Mouse (Mus musculus): Measurements from ENCODE around the gene Adgrv1. TPM values are rescaled to one million over a fixed set of nuclear protein-coding genes. Genes with fewer than 3 reads are reported as not detected.
"Not testable (repeated sequence)": the region's sequence is repeated elsewhere in the genome, so short reads cannot be mapped to it uniquely, and the experiment has no call there.

The Adgrv1 gene
- polyA plus RNA-seq, 1 experiment from 2014 or later, result 1.4 TPM

GRCm38 (mm10) chr13:81630566-81630965 lies 2.4 kb downstream of the Adgrv1 start:
- no peak overlapping the region for H3K4me3 ChIP-seq (ENCODE audit: low read depth, low read length)
- no peaks in the 10 kb centered on the region for H3K27me3 ChIP-seq (ENCODE audit: control insufficient read depth, insufficient read depth, low read length)
- H3K9me3 ChIP-seq (ENCODE audit: control insufficient read depth, low read length), result no peaks in the 10 kb centered on the region
- H3K9ac ChIP-seq (ENCODE audit: low read length), result no peak overlapping the region
- peaks cover 4% of the 10 kb centered on the region; the same call in 1 of the 2 replicates for H3K4me1 ChIP-seq (replicated peaks; ENCODE audit: control insufficient read depth, insufficient read depth)
- DNase-seq (ENCODE audit: low spot score) (no peak), ATAC-seq (ENCODE audit: low FRiP score, low TSS enrichment) (no peak)
- no peaks in the 10 kb centered on the region for H3K36me3 ChIP-seq (ENCODE audit: control insufficient read depth, insufficient read depth, low read length)
- TF ChIP-seq EP300 (optimal IDR thresholded peaks at IDR 0.05), result no peak
- no peak for TF ChIP-seq CTCF (IDR thresholded peaks at IDR 0.05; ENCODE audit: low read depth)
- H3K27ac ChIP-seq (replicated peaks), result no peak overlapping the region
- 60% methylated on average over 5 of the region's 5 CpGs for WGBS
- H3K4me2 ChIP-seq (replicated peaks; ENCODE audit: low read depth), result no peak overlapping the region

- no peaks in the 10 kb centered on the region for H3K27me3 ChIP-seq (ENCODE audit: control insufficient read depth, insufficient read depth, low read length)
- no peak overlapping the region for H3K9ac ChIP-seq (ENCODE audit: low read length)
- no peak overlapping the region for H3K4me3 ChIP-seq (ENCODE audit: low read depth, low read length)
- TF ChIP-seq EP300 (optimal IDR thresholded peaks at IDR 0.05) (no peak), CTCF (IDR thresholded peaks at IDR 0.05; ENCODE audit: low read depth) (no peak)
- 56% methylated on average over 3 of the region's 3 CpGs for WGBS
- H3K4me1 ChIP-seq (replicated peaks; ENCODE audit: control insufficient read depth, insufficient read depth), result peaks cover 4% of the 10 kb centered on the region; the same call in 1 of the 2 replicates
- DNase-seq (ENCODE audit: low spot score) (no peak), ATAC-seq (ENCODE audit: low FRiP score, low TSS enrichment) (no peak)
- no peak overlapping the region for H3K4me2 ChIP-seq (replicated peaks; ENCODE audit: low read depth)
- H3K27ac ChIP-seq (replicated peaks), result no peak overlapping the region
- H3K9me3 ChIP-seq (ENCODE audit: control insufficient read depth, low read length), result no peaks in the 10 kb centered on the region
- H3K36me3 ChIP-seq (ENCODE audit: control insufficient read depth, insufficient read depth, low read length), result no peaks in the 10 kb centered on the region
Measured at GRCm38 (mm10) chr13:81629395-81629794, 3.6 kb downstream of the Adgrv1 start.

DNA sequence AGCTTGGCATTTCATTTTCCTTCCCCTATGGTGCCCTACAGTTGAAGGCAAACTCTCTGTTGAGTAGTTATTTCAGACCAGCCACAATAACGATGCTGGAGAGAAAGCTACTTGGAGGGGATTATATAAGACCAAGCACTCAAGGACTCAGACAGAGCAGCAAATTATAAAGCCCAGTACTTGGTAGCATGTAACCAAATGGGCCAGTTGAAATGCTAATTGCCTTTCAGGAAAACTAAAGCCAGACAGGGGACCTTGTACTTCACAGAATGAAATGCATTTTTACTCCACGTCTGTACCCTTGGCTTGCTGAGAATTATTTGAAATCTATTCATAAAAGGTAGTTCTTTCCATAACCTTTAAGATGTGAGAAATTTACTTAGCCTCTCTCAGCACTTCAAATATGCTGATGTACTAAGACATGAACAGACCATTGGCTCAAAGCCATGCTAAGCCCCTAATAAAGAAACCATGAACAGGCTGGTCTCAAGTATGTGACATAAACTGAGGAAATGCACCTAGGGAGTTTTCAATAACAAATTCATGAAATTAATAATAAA lies 4.2 kb downstream of the Adgrv1 start:
- Histone ChIP-seq H3K36me3 (ENCODE audit: control insufficient read depth, insufficient read depth, low read length) (no peaks in the 10 kb centered on the region), H3K4me3 (ENCODE audit: low read depth, low read length) (no peak overlapping the region), H3K4me2 (replicated peaks; ENCODE audit: low read depth) (no peak overlapping the region)

DNA sequence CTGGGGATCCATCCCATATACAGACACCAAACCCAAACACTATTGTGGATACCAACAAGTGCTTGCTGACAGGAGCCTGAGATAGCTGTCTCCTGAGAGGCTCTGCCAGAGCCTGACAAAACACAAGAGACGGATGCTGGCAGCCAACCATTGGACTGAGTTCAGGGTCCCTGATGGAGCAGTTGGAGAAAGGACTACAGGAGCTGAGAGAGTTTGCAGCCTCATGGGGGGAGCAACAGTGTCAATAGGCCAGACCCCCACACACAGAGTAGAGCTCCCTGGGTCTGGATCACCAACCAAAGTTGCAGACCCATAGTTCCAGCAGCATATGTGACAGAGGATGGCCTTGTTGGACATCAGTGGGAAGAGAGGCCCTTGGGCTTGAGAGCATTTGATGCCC lies 5.1 kb downstream of the Adgrv1 start:
- not testable (repeated sequence) for H3K4me3 ChIP-seq (ENCODE audit: low read depth, low read length); DNase-seq (ENCODE audit: low spot score); H3K27ac ChIP-seq (replicated peaks); H3K9me3 ChIP-seq (ENCODE audit: control insufficient read depth, low read length); H3K4me1 ChIP-seq (replicated peaks; ENCODE audit: control insufficient read depth, insufficient read depth); H3K9ac ChIP-seq (ENCODE audit: low read length); H3K4me2 ChIP-seq (replicated peaks; ENCODE audit: low read depth); H3K27me3 ChIP-seq (ENCODE audit: control insufficient read depth, insufficient read depth, low read length); H3K36me3 ChIP-seq (ENCODE audit: control insufficient read depth, insufficient read depth, low read length); ATAC-seq (ENCODE audit: low FRiP score, low TSS enrichment)
- 55% methylated on average over 1 of the region's 1 CpGs for WGBS

More for the DNA sequence above, 4.2 kb downstream of the Adgrv1 start:
- no peak for DNase-seq (ENCODE audit: low spot score)
- Histone ChIP-seq H3K27ac (replicated peaks) (no peak overlapping the region), H3K9me3 (ENCODE audit: control insufficient read depth, low read length) (no peaks in the 10 kb centered on the region), H3K4me1 (replicated peaks; ENCODE audit: control insufficient read depth, insufficient read depth) (peaks cover 4% of the 10 kb centered on the region; the same call in 1 of the 2 replicates), H3K9ac (ENCODE audit: low read length) (no peak overlapping the region), H3K27me3 (ENCODE audit: control insufficient read depth, insufficient read depth, low read length) (no peaks in the 10 kb centered on the region)
- 58% methylated on average over 2 of the region's 2 CpGs for whole genome bisulfite sequencing
- no peak for ATAC-seq (ENCODE audit: low FRiP score, low TSS enrichment)
- TF ChIP-seq EP300 (optimal IDR thresholded peaks at IDR 0.05) (no peak), CTCF (IDR thresholded peaks at IDR 0.05; ENCODE audit: low read depth) (no peak)

- no peak for ATAC-seq (ENCODE audit: low FRiP score, low TSS enrichment)
- WGBS, result 82% methylated on average over 4 of the region's 4 CpGs
- no peak overlapping the region for H3K4me2 ChIP-seq (replicated peaks; ENCODE audit: low read depth)
- no peak for DNase-seq (ENCODE audit: low spot score)
- no peak overlapping the region for H3K9ac ChIP-seq (ENCODE audit: low read length)
- H3K4me3 ChIP-seq (ENCODE audit: low read depth, low read length), result no peak overlapping the region
- no peaks in the 10 kb centered on the region for H3K27me3 ChIP-seq (ENCODE audit: control insufficient read depth, insufficient read depth, low read length)
- H3K27ac ChIP-seq (replicated peaks), result no peak overlapping the region
- no peaks in the 10 kb centered on the region for H3K9me3 ChIP-seq (ENCODE audit: control insufficient read depth, low read length)
- no peaks in the 10 kb centered on the region for H3K4me1 ChIP-seq (replicated peaks; ENCODE audit: control insufficient read depth, insufficient read depth)
- no peaks in the 10 kb centered on the region for H3K36me3 ChIP-seq (ENCODE audit: control insufficient read depth, insufficient read depth, low read length)
- TF ChIP-seq CTCF (IDR thresholded peaks at IDR 0.05; ENCODE audit: low read depth) (peak; percentile 30), EP300 (optimal IDR thresholded peaks at IDR 0.05) (no peak)
Measured at GRCm38 (mm10) chr13:81610349-81610748, 22.6 kb downstream of the Adgrv1 start.

DNA sequence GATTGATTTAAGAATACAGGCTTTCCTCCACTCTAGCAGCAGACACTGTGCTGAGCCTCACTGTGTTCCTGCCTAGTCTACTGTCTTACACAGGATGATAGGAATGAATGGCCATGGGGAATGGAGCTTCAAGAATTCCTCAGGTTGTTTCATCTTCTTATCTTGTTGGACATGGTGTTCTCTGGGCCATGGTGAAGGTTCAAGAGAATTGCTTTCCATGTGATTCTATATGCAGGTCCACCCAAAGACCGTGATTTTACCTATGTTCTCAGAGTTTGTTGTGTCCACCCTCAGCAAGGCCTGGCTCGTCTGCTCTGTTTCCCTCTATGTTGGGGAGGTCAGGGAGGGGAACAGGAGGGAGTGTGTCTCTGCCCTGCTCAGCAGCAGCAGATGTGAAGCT lies 26.0 kb downstream of the Adgrv1 start:
- 68% methylated on average over 2 of the region's 2 CpGs for WGBS
- no peaks in the 10 kb centered on the region for H3K4me1 ChIP-seq (replicated peaks; ENCODE audit: control insufficient read depth, insufficient read depth)
- H3K9ac ChIP-seq (ENCODE audit: low read length), result no peak overlapping the region
- H3K27ac ChIP-seq (replicated peaks), result no peak overlapping the region
- H3K9me3 ChIP-seq (ENCODE audit: control insufficient read depth, low read length), result no peaks in the 10 kb centered on the region
- H3K4me2 ChIP-seq (replicated peaks; ENCODE audit: low read depth), result no peak overlapping the region
- DNase-seq (ENCODE audit: low spot score), result no peak
- no peak for TF ChIP-seq CTCF (IDR thresholded peaks at IDR 0.05; ENCODE audit: low read depth)
- no peak overlapping the region for H3K4me3 ChIP-seq (ENCODE audit: low read depth, low read length)
- H3K27me3 ChIP-seq (ENCODE audit: control insufficient read depth, insufficient read depth, low read length), result no peaks in the 10 kb centered on the region
- H3K36me3 ChIP-seq (ENCODE audit: control insufficient read depth, insufficient read depth, low read length), result no peaks in the 10 kb centered on the region
- ATAC-seq (ENCODE audit: low FRiP score, low TSS enrichment), result no peak

Measured in stomach, postnatal 0 days (tissue).